Mouse (Mus musculus) hindbrain, embryonic 11.5 days (tissue): ENCODE results near the gene Trim63. TPM values are rescaled to one million over a fixed set of nuclear protein-coding genes. Genes with fewer than 3 reads are reported as not detected.

ENCODE experiments used
- ATAC-seq: fragments of 200-750 bp; cut with Nextera tagmentation; 2 replicates; pipeline ENCODE4 v1.8.0; 2017; ENCODE audit warnings: mild to moderate bottlenecking, moderate TSS enrichment, moderate library complexity; ENCODE audit not compliant: low FRiP score
- DNase-seq: peaks from one replicate; pipeline ENCODE4 v3.0.0-alpha.2; 2015; ENCODE audit warnings: low spot score
- H3K27ac ChIP-seq: fragments of 300-500 bp; sonication (generic); 2 replicates; pipeline ENCODE4 v1.5.1; 2014; ENCODE audit warnings: mild to moderate bottlenecking, low read depth, low read length
- H3K27me3 ChIP-seq: fragments of 300-500 bp; sonication (generic); 2 replicates; pipeline ENCODE4 v1.6.1; 2014; ENCODE audit warnings: mild to moderate bottlenecking, low read length, moderate library complexity, mixed read lengths; ENCODE audit not compliant: control insufficient read depth, insufficient read depth
- H3K36me3 ChIP-seq: fragments of 300-500 bp; sonication (generic); 2 replicates; pipeline ENCODE4 v1.6.1; 2014; ENCODE audit warnings: mild to moderate bottlenecking, low read length, moderate library complexity, mixed read lengths; ENCODE audit not compliant: control insufficient read depth, insufficient read depth
- H3K4me1 ChIP-seq: fragments of 300-500 bp; sonication (generic); replicated peaks from 2 replicates; pipeline ENCODE4 v1.6.1; 2014; ENCODE audit warnings: low read length, mixed read lengths; ENCODE audit not compliant: control insufficient read depth, insufficient read depth
- H3K4me2 ChIP-seq: fragments of 300-500 bp; sonication (generic); replicated peaks from 2 replicates; pipeline ENCODE4 v1.6.1; 2014; ENCODE audit warnings: mild to moderate bottlenecking, low read depth, low read length
- H3K4me3 ChIP-seq: fragments of 300-500 bp; sonication (generic); 2 replicates; pipeline ENCODE4 v1.5.1; 2014; ENCODE audit warnings: low read depth, low read length
- H3K9ac ChIP-seq: fragments of 300-500 bp; sonication (generic); 2 replicates; pipeline ENCODE4 v1.6.1; 2014; ENCODE audit warnings: low read depth, low read length
- H3K9me3 ChIP-seq: fragments of 300-500 bp; sonication (generic); 2 replicates; pipeline ENCODE4 v1.6.1; 2016; ENCODE audit warnings: low read length; ENCODE audit not compliant: control insufficient read depth
- WGBS: fragments of 180-500 bp; shearing (Covaris S2); extraction: QIAGEN DNeasy Blood & Tissue Kit; methylation state at CpG from one replicate; pipeline ENCODE4 v1.1.7; 2014; 5-methylcytosine and 5-hydroxymethylcytosine counted together
- polyA plus RNA-seq: library from polyadenylated mRNA; unstranded; fragments of >200 nt; fragmentation: Nextera tagmentation; extraction: Ambion mirVana; gene quantifications from 2 replicates; pipeline ENCODE4 v1.2.1, GENCODE M21; 2014

Gene Trim63
- polyA plus RNA-seq, 1 experiment from 2014 or later: 0.12 TPM

- Histone ChIP-seq H3K27me3 (peaks cover 8% of the 10 kb centered on the region; the same call in 1 of the 2 replicates), H3K36me3 (no peaks in the 10 kb centered on the region), H3K9ac (no peak overlapping the region), H3K4me2 (no peak overlapping the region), H3K4me3 (no peak overlapping the region), H3K4me1 (no peaks in the 10 kb centered on the region), H3K27ac (no peak overlapping the region), H3K9me3 (no peaks in the 10 kb centered on the region)
- ATAC-seq: no peak
- no peak for DNase-seq
- 63% methylated on average over 9 of the region's 9 CpGs for WGBS
Measured at GRCm38 (mm10) chr4:134362124-134362523, 47.2 kb downstream of the Trim63 start.

GRCm38 (mm10) chr4:134362586-134362985 lies 47.7 kb downstream of the Trim63 start:
- 24% methylated on average over 9 of the region's 9 CpGs for WGBS
- no peaks in the 10 kb centered on the region for H3K9me3 ChIP-seq
- H3K4me2 ChIP-seq: no peak overlapping the region; the same call in 1 of the 2 replicates
- no peaks in the 10 kb centered on the region for H3K4me1 ChIP-seq
- H3K27ac ChIP-seq: no peak overlapping the region
- H3K4me3 ChIP-seq: no peak overlapping the region
- peaks cover 4% of the 10 kb centered on the region; the same call in 1 of the 2 replicates for H3K27me3 ChIP-seq
- no peaks in the 10 kb centered on the region for H3K36me3 ChIP-seq
- no peak for ATAC-seq
- H3K9ac ChIP-seq: no peak overlapping the region
- peak; percentile 33 for DNase-seq

GRCm38 (mm10) chr4:134365280-134365679 lies 50.4 kb downstream of the Trim63 start:
- peaks cover 11% of the 10 kb centered on the region for H3K27me3 ChIP-seq
- H3K9ac ChIP-seq: no peak overlapping the region
- 49% methylated on average over 5 of the region's 5 CpGs for WGBS
- no peaks in the 10 kb centered on the region for H3K36me3 ChIP-seq
- H3K4me2 ChIP-seq: no peak overlapping the region
- H3K27ac ChIP-seq: no peak overlapping the region
- no peaks in the 10 kb centered on the region for H3K4me1 ChIP-seq
- H3K9me3 ChIP-seq: no peaks in the 10 kb centered on the region
- ATAC-seq (no peak), DNase-seq (no peak)
- no peak overlapping the region for H3K4me3 ChIP-seq

- ATAC-seq (no peak), DNase-seq (peak; percentile 21)
- Histone ChIP-seq H3K4me3 (peak overlapping the region; percentile 18), H3K9me3 (no peaks in the 10 kb centered on the region), H3K27me3 (peaks cover 30% of the 10 kb centered on the region), H3K27ac (no peak overlapping the region), H3K36me3 (no peaks in the 10 kb centered on the region), H3K4me1 (peaks cover 9% of the 10 kb centered on the region), H3K9ac (no peak overlapping the region), H3K4me2 (peak overlapping the region; percentile 79)
- WGBS: 1% methylated on average over 18 of the region's 18 CpGs
Measured at GRCm38 (mm10) chr4:134370649-134371221, 55.8 kb downstream of the Trim63 start.

- Histone ChIP-seq H3K4me2 (peak overlapping the region; percentile 79), H3K27ac (no peak overlapping the region), H3K9me3 (no peaks in the 10 kb centered on the region), H3K27me3 (peaks cover 30% of the 10 kb centered on the region), H3K9ac (no peak overlapping the region), H3K4me1 (peaks cover 9% of the 10 kb centered on the region), H3K4me3 (peak overlapping the region; percentile 33), H3K36me3 (no peaks in the 10 kb centered on the region)
- DNase-seq (peak; percentile 38), ATAC-seq (no peak)
- under 1% methylated on average over 17 of the region's 17 CpGs for WGBS
Measured at GRCm38 (mm10) chr4:134371316-134371855, 56.5 kb downstream of the Trim63 start.

GRCm38 (mm10) chr4:134372294-134372747 lies 57.4 kb downstream of the Trim63 start:
- Histone ChIP-seq H3K4me2 (peak overlapping the region; percentile 79), H3K27me3 (peaks cover 30% of the 10 kb centered on the region), H3K4me1 (peaks cover 9% of the 10 kb centered on the region), H3K9ac (no peak overlapping the region), H3K4me3 (peak overlapping the region; percentile 33), H3K27ac (no peak overlapping the region), H3K36me3 (no peaks in the 10 kb centered on the region), H3K9me3 (no peaks in the 10 kb centered on the region)
- DNase-seq (peak; percentile 75), ATAC-seq (0 out of 2 replicates have a peak, but pooled peaks have one; percentile 25)
- WGBS: 0% methylated on average over 16 of the region's 16 CpGs

- H3K9me3 ChIP-seq: no peaks in the 10 kb centered on the region
- no peaks in the 10 kb centered on the region for H3K36me3 ChIP-seq
- no peak overlapping the region for H3K4me3 ChIP-seq
- WGBS: 74% methylated on average over 8 of the region's 8 CpGs
- H3K27ac ChIP-seq: no peak overlapping the region
- H3K4me2 ChIP-seq: no peak overlapping the region
- peaks cover 9% of the 10 kb centered on the region for H3K4me1 ChIP-seq
- H3K9ac ChIP-seq: no peak overlapping the region
- ATAC-seq: no peak
- peaks cover 30% of the 10 kb centered on the region for H3K27me3 ChIP-seq
- DNase-seq: no peak
Measured at GRCm38 (mm10) chr4:134373295-134373694, 58.4 kb downstream of the Trim63 start.

- H3K9ac ChIP-seq: no peak overlapping the region
- H3K27ac ChIP-seq: no peak overlapping the region
- 27% methylated on average over 1 of the region's 1 CpGs for WGBS
- no peak overlapping the region for H3K4me2 ChIP-seq
- DNase-seq (no peak), ATAC-seq (no peak)
- no peaks in the 10 kb centered on the region for H3K9me3 ChIP-seq
- H3K36me3 ChIP-seq: no peaks in the 10 kb centered on the region
- H3K4me3 ChIP-seq: no peak overlapping the region
- H3K4me1 ChIP-seq: peaks cover 9% of the 10 kb centered on the region
- H3K27me3 ChIP-seq: peaks cover 29% of the 10 kb centered on the region
Measured at GRCm38 (mm10) chr4:134374306-134374705, 59.4 kb downstream of the Trim63 start.

- Histone ChIP-seq H3K27me3 (no peaks in the 10 kb centered on the region), H3K27ac (no peak overlapping the region), H3K9ac (no peak overlapping the region), H3K36me3 (no peaks in the 10 kb centered on the region), H3K9me3 (no peaks in the 10 kb centered on the region), H3K4me3 (no peak overlapping the region), H3K4me2 (no peak overlapping the region), H3K4me1 (no peaks in the 10 kb centered on the region)
- DNase-seq (no peak), ATAC-seq (no peak)
- WGBS: 41% methylated on average over 9 of the region's 10 CpGs
Measured at GRCm38 (mm10) chr4:134378089-134378615, 63.2 kb downstream of the Trim63 start.
